Mouse (Mus musculus) kidney, embryonic 16.5 days (tissue): Measurements from ENCODE around the gene Trub2. TPM values are rescaled to one million over a fixed set of nuclear protein-coding genes. Genes with fewer than 3 reads are reported as not detected.
A peak's percentile ranks its signal among the peaks of the same experiment; 100 is the strongest.

Experiments used
- ATAC-seq: fragments of 200-750 bp; cut with Nextera tagmentation; 2 replicates; pipeline ENCODE4 v1.8.0; 2017; ENCODE audit warnings: moderate TSS enrichment; ENCODE audit not compliant: low FRiP score, low TSS enrichment
- H3K27ac ChIP-seq: fragments of 300-500 bp; sonication (generic); 2 replicates; pipeline ENCODE4 v1.5.1; 2014; ENCODE audit warnings: low read length
- H3K27me3 ChIP-seq: fragments of 300-500 bp; sonication (generic); 2 replicates; pipeline ENCODE4 v1.6.1; 2014; ENCODE audit warnings: low read length, control low read depth, mixed read lengths; ENCODE audit not compliant: insufficient read depth
- H3K36me3 ChIP-seq: fragments of 300-500 bp; sonication (generic); 2 replicates; pipeline ENCODE4 v1.6.1; 2014; ENCODE audit warnings: low read length, control low read depth, mixed read lengths; ENCODE audit not compliant: insufficient read depth
- H3K4me1 ChIP-seq: fragments of 300-500 bp; sonication (generic); 2 replicates; pipeline ENCODE4 v1.6.1; 2014; ENCODE audit warnings: low read length, control low read depth, mixed read lengths; ENCODE audit not compliant: insufficient read depth
- H3K4me2 ChIP-seq: fragments of 300-500 bp; sonication (generic); replicated peaks from 2 replicates; pipeline ENCODE4 v1.6.1; 2014; ENCODE audit warnings: low read depth, low read length
- H3K4me3 ChIP-seq: fragments of 300-500 bp; sonication (generic); 2 replicates; pipeline ENCODE4 v1.5.1; 2014; ENCODE audit warnings: mild to moderate bottlenecking, low read length
- H3K9ac ChIP-seq: fragments of 300-500 bp; sonication (generic); replicated peaks from 2 replicates; pipeline ENCODE4 v1.6.1; 2014; ENCODE audit warnings: low read length
- H3K9me3 ChIP-seq: fragments of 300-500 bp; sonication (generic); 2 replicates; pipeline ENCODE4 v1.6.1; 2016; ENCODE audit warnings: low read length, control low read depth
- WGBS: fragments of 180-500 bp; shearing (Covaris S2); extraction: QIAGEN DNeasy Blood & Tissue Kit; methylation state at CpG from one replicate; pipeline ENCODE4 v1.1.7; 2014; 5-methylcytosine and 5-hydroxymethylcytosine counted together
- polyA plus RNA-seq: library from polyadenylated mRNA; unstranded; fragments of >200 nt; fragmentation: Nextera tagmentation; extraction: Ambion mirVana; gene quantifications from 2 replicates; pipeline ENCODE4 v1.2.1, GENCODE M21; 2015

The Trub2 gene
- polyA plus RNA-seq, 1 experiment from 2014 or later = 42.4 TPM

GRCm38 (mm10) chr2:29751497-29751896 is 36.8 kb downstream of the Trub2 start, which contains the start of gene Gm13420:
Gene Gm13420 (minus strand): TSS chr2:29751685.
- peak; percentile 83 for ATAC-seq
- H3K4me3 ChIP-seq = peak within 1 kb of the TSS; percentile 35
- H3K9me3 ChIP-seq = no peaks in the 10 kb centered on the region
- H3K27ac ChIP-seq = peak within 1 kb of the TSS; percentile 77
- H3K4me1 ChIP-seq = peaks cover 7% of the 10 kb centered on the region; the same call in 1 of the 2 replicates
- H3K27me3 ChIP-seq = peaks cover 45% of the 10 kb centered on the region
- peak within 1 kb of the TSS; percentile 60 for H3K9ac ChIP-seq
- peak within 1 kb of the TSS; percentile 59 for H3K4me2 ChIP-seq
- H3K36me3 ChIP-seq = no peaks in the 10 kb centered on the region
- WGBS = 3% methylated on average over 28 of the region's 28 CpGs

- Histone ChIP-seq H3K4me3 (no peak overlapping the region), H3K27ac (no peak overlapping the region), H3K36me3 (no peaks in the 10 kb centered on the region), H3K9ac (no peak overlapping the region), H3K4me1 (peaks cover 7% of the 10 kb centered on the region; the same call in 1 of the 2 replicates), H3K27me3 (peaks cover 54% of the 10 kb centered on the region), H3K9me3 (no peaks in the 10 kb centered on the region), H3K4me2 (no peak overlapping the region)
- WGBS = 86% methylated on average over 4 of the region's 4 CpGs
- no peak for ATAC-seq
These were observed 39.8 kb downstream of the Trub2 start for GRCm38 (mm10) chr2:29748499-29748898.

- H3K4me2 ChIP-seq = peak overlapping the region; percentile 61; the same call in 1 of the 2 replicates
- no peak overlapping the region for H3K9ac ChIP-seq
- no peaks in the 10 kb centered on the region for H3K9me3 ChIP-seq
- no peak overlapping the region for H3K27ac ChIP-seq
- H3K27me3 ChIP-seq = peaks cover 49% of the 10 kb centered on the region
- no peak for ATAC-seq
- 63% methylated on average over 5 of the region's 5 CpGs for WGBS
- H3K4me1 ChIP-seq = peaks cover 7% of the 10 kb centered on the region; the same call in 1 of the 2 replicates
- no peak overlapping the region for H3K4me3 ChIP-seq
- no peaks in the 10 kb centered on the region for H3K36me3 ChIP-seq
These were observed 40.5 kb downstream of the Trub2 start for GRCm38 (mm10) chr2:29747852-29748251.

GRCm38 (mm10) chr2:29747188-29747782 is 41.0 kb downstream of the Trub2 start:
- Histone ChIP-seq H3K4me1 (peaks cover 7% of the 10 kb centered on the region; the same call in 1 of the 2 replicates), H3K27me3 (peaks cover 43% of the 10 kb centered on the region), H3K9me3 (no peaks in the 10 kb centered on the region), H3K4me3 (peak overlapping the region; percentile 39), H3K9ac (peak overlapping the region; percentile 56), H3K27ac (no peak overlapping the region), H3K36me3 (no peaks in the 10 kb centered on the region), H3K4me2 (peak overlapping the region; percentile 61)
- 2% methylated on average over 50 of the region's 50 CpGs for WGBS
- peak; percentile 46; the same call in 1 of the 2 replicates for ATAC-seq

GRCm38 (mm10) chr2:29744256-29744655 is 44.0 kb downstream of the Trub2 start:
- H3K27me3 ChIP-seq = peaks cover 22% of the 10 kb centered on the region
- H3K4me2 ChIP-seq = no peak overlapping the region
- H3K36me3 ChIP-seq = peaks cover 4% of the 10 kb centered on the region; the same call in 1 of the 2 replicates
- H3K27ac ChIP-seq = no peak overlapping the region
- no peak for ATAC-seq
- H3K4me1 ChIP-seq = no peaks in the 10 kb centered on the region
- 72% methylated on average over 6 of the region's 6 CpGs for WGBS
- H3K9me3 ChIP-seq = no peaks in the 10 kb centered on the region
- no peak overlapping the region for H3K9ac ChIP-seq
- H3K4me3 ChIP-seq = no peak overlapping the region

- H3K36me3 ChIP-seq = peaks cover 25% of the 10 kb centered on the region
- WGBS = 94% methylated on average over 6 of the region's 6 CpGs
- ATAC-seq = no peak
These were observed 47.1 kb downstream of the Trub2 start for GRCm38 (mm10) chr2:29741207-29741606.

GRCm38 (mm10) chr2:29739368-29739767 is 48.9 kb downstream of the Trub2 start:
- Histone ChIP-seq H3K4me3 (no peak overlapping the region), H3K27me3 (no peaks in the 10 kb centered on the region), H3K36me3 (peaks cover 37% of the 10 kb centered on the region), H3K27ac (no peak overlapping the region), H3K9ac (no peak overlapping the region), H3K4me2 (no peak overlapping the region), H3K9me3 (no peaks in the 10 kb centered on the region), H3K4me1 (no peaks in the 10 kb centered on the region)
- ATAC-seq = no peak
- WGBS = 60% methylated on average over 5 of the region's 5 CpGs

More at GRCm38 (mm10) chr2:29741207-29741606, 47.1 kb downstream of the Trub2 start:
- H3K9me3 ChIP-seq = no peaks in the 10 kb centered on the region
- no peaks in the 10 kb centered on the region for H3K4me1 ChIP-seq
- H3K27me3 ChIP-seq = peaks cover 6% of the 10 kb centered on the region
- H3K4me2 ChIP-seq = no peak overlapping the region
- no peak overlapping the region for H3K9ac ChIP-seq
- H3K4me3 ChIP-seq = no peak overlapping the region
- H3K27ac ChIP-seq = no peak overlapping the region

GRCm38 (mm10) chr2:29738799-29739198 is 49.5 kb downstream of the Trub2 start:
- H3K4me2 ChIP-seq = no peak overlapping the region
- no peak overlapping the region for H3K27ac ChIP-seq
- ATAC-seq = no peak

GRCm38 (mm10) chr2:29737209-29737925 is 50.9 kb downstream of the Trub2 start:
- Histone ChIP-seq H3K36me3 (peaks cover 48% of the 10 kb centered on the region), H3K9ac (no peak overlapping the region), H3K4me3 (no peak overlapping the region), H3K9me3 (no peaks in the 10 kb centered on the region), H3K27me3 (no peaks in the 10 kb centered on the region), H3K4me1 (no peaks in the 10 kb centered on the region), H3K4me2 (no peak overlapping the region), H3K27ac (no peak overlapping the region)
- no peak for ATAC-seq
- 80% methylated on average over 12 of the region's 12 CpGs for WGBS

More at GRCm38 (mm10) chr2:29738799-29739198, 49.5 kb downstream of the Trub2 start:
- H3K4me1 ChIP-seq = no peaks in the 10 kb centered on the region
- no peak overlapping the region for H3K9ac ChIP-seq
- WGBS = 73% methylated on average over 4 of the region's 4 CpGs
- no peak overlapping the region for H3K4me3 ChIP-seq
- H3K27me3 ChIP-seq = no peaks in the 10 kb centered on the region
- peaks cover 42% of the 10 kb centered on the region for H3K36me3 ChIP-seq
- H3K9me3 ChIP-seq = no peaks in the 10 kb centered on the region

- no peak overlapping the region for H3K4me3 ChIP-seq
- no peaks in the 10 kb centered on the region for H3K27me3 ChIP-seq
- H3K9me3 ChIP-seq = no peaks in the 10 kb centered on the region
- H3K36me3 ChIP-seq = peaks cover 55% of the 10 kb centered on the region
- H3K27ac ChIP-seq = no peak overlapping the region
- no peak overlapping the region for H3K4me2 ChIP-seq
- ATAC-seq = no peak
- no peak overlapping the region for H3K9ac ChIP-seq
- 89% methylated on average over 12 of the region's 12 CpGs for WGBS
- no peaks in the 10 kb centered on the region for H3K4me1 ChIP-seq
These were observed 52.6 kb downstream of the Trub2 start for GRCm38 (mm10) chr2:29735708-29736107.
